Mouse (Mus musculus): ENCODE results near the gene Fkbpl. TPM values are rescaled to one million over a fixed set of nuclear protein-coding genes. Genes with fewer than 3 reads are reported as not detected.

Gene Fkbpl
- polyA plus RNA-seq, 1 experiment from 2014 or later: 12.6 TPM

DNA sequence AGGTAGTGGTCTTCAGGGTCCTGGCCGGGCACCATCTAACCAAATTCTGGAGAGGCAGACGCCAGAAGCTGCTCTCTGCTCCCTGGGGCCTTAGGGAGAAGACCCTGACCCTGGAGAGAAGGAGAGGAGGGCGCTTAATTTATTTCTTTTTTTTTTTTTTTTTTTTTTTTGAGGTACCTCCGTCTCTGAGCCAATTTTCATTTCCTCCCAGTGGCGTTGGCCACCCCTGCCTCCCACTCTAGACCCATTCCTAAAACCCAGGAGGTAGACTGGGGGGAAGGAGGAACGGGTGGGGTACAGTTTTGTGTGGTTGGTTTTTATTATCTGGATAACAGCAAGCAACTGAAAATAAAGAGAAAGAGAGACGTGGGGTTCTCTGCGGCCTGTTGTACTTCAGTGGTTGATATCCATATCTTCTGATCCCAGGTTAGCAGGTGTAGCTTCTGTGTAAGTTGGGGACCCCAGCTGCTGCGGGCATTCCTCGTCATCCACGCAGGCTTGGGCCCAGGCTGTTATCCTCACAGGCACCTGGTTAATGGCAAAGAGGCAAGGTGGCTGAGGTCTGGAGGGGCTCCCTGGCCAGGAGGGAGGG is 31.4 kb upstream of the Fkbpl start:
- DNase-seq (ENCODE audit: low spot score): no peak
- H3K36me3 ChIP-seq: peaks cover 74% of the 10 kb centered on the region
- no peak overlapping the region for H3K4me3 ChIP-seq
- no peaks in the 10 kb centered on the region for H3K27me3 ChIP-seq (ENCODE audit: insufficient read depth, poor library complexity, severe bottlenecking)
- no peaks in the 10 kb centered on the region for H3K9me3 ChIP-seq
- no peak overlapping the region for H3K27ac ChIP-seq
- peaks cover 17% of the 10 kb centered on the region for H3K4me1 ChIP-seq
- WGBS: 87% methylated on average over 11 of the region's 11 CpGs

DNA sequence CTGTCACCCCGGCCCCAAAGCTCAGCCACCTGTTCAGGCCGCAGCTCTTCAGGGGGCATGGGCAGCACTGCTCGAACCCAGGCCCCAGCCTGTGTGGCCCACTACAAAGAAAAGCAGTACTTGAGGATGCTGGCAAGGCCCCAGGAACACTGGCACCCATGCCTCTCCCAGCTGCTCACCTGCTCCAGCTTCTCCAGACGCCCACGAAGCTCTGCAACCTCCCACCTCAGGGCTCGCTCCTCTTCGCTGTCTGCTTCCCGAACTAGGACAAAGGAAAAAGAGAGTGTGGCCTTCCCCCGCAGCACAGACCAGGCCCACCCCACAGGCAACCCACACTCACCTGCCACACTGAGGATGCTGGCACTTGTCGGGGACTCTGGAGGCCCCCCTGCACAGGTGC is 30.7 kb upstream of the Fkbpl start:
- no peaks in the 10 kb centered on the region for H3K27me3 ChIP-seq (ENCODE audit: insufficient read depth, poor library complexity, severe bottlenecking)
- peaks cover 10% of the 10 kb centered on the region for H3K4me1 ChIP-seq
- no peak overlapping the region for H3K27ac ChIP-seq
- no peak for DNase-seq (ENCODE audit: low spot score)
- WGBS: 85% methylated on average over 10 of the region's 10 CpGs
- no peaks in the 10 kb centered on the region for H3K9me3 ChIP-seq
- peaks cover 76% of the 10 kb centered on the region for H3K36me3 ChIP-seq
- no peak overlapping the region for H3K4me3 ChIP-seq

DNA sequence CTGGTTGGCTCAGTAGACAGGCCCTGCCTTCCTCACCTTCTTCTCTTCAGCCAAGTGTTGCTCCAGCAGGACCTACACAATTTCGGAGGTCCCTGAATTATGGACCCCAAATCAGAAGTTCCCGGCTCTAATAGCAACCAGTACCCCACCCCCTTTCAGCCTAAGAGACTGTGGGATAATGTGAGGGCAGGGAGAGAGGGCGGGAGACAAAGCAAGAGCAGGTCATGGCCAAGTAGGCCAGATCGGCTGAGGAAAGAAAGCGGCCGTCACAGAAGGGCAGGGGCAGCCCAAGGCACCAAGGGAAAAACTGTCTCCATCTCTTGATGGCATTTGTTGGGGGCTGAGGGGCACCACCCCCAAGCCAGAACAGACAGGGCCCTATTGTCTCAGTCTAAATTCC is 28.7 kb upstream of the Fkbpl start, which contains the start of gene Egfl8:
Gene Egfl8, minus strand, starts transcription at position 101 of the 400 bp plus-strand sequence.
- no peak within 1 kb of the TSS for H3K4me3 ChIP-seq
- H3K27ac ChIP-seq: no peak within 1 kb of the TSS
- H3K27me3 ChIP-seq (ENCODE audit: insufficient read depth, poor library complexity, severe bottlenecking): no peaks in the 10 kb centered on the region
- WGBS: 76% methylated on average over 6 of the region's 6 CpGs
- peaks cover 9% of the 10 kb centered on the region; the same call in 1 of the 2 replicates for H3K4me1 ChIP-seq
- no peak for DNase-seq (ENCODE audit: low spot score)
- H3K9me3 ChIP-seq: no peaks in the 10 kb centered on the region
- peaks cover 76% of the 10 kb centered on the region for H3K36me3 ChIP-seq

DNA sequence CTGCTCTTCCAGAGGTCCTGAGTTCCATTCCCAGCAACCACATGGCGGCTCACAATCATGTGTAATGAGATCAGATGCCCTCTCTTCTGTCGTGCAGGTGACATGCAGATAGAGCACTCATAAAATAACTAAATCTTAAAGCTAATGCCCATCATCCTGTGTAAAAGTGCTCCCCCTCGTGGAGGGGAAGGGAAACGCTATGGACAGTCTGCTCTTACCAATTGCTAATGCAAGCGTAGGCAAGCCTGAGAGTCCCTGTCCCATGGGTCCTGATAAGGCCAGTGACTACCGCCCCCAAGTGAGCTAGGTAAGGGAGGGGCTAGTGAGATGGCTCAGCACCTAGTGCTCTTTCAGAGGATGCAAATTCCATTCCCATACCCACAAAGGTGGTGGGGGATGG is 25.6 kb upstream of the Fkbpl start:
- Histone ChIP-seq H3K9me3 (no peaks in the 10 kb centered on the region), H3K27ac (no peak overlapping the region), H3K4me3 (no peak overlapping the region), H3K4me1 (peaks cover 9% of the 10 kb centered on the region; the same call in 1 of the 2 replicates), H3K36me3 (peaks cover 72% of the 10 kb centered on the region), H3K27me3 (ENCODE audit: insufficient read depth, poor library complexity, severe bottlenecking) (no peaks in the 10 kb centered on the region)
- no peak for DNase-seq (ENCODE audit: low spot score)
- WGBS: 14% methylated on average over 6 of the region's 6 CpGs

DNA sequence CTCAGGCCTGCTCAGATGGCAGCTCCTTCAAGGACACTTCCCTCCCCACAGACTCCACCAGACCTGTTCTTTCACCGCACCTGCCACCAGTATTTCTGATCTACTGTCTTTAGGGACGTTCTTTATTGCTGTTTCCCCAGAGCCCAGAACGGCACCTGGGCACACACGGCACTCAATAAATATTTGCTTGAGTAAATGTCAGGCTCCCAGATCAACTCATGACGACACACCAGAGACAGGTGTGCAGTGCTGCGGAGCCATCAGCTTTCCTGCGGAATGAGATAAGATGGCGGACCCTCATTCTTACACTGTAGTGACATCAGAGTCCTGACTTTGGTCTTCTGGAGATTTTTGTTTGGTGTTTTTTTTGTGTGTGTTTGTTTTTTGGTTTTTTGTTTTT is 23.6 kb upstream of the Fkbpl start:
- 90% methylated on average over 8 of the region's 8 CpGs for WGBS
- no peak for DNase-seq (ENCODE audit: low spot score)
- no peak overlapping the region for H3K27ac ChIP-seq
- peaks cover 12% of the 10 kb centered on the region for H3K4me1 ChIP-seq
- H3K9me3 ChIP-seq: no peaks in the 10 kb centered on the region
- no peak overlapping the region for H3K4me3 ChIP-seq
- H3K27me3 ChIP-seq (ENCODE audit: insufficient read depth, poor library complexity, severe bottlenecking): no peaks in the 10 kb centered on the region
- H3K36me3 ChIP-seq: peaks cover 60% of the 10 kb centered on the region

DNA sequence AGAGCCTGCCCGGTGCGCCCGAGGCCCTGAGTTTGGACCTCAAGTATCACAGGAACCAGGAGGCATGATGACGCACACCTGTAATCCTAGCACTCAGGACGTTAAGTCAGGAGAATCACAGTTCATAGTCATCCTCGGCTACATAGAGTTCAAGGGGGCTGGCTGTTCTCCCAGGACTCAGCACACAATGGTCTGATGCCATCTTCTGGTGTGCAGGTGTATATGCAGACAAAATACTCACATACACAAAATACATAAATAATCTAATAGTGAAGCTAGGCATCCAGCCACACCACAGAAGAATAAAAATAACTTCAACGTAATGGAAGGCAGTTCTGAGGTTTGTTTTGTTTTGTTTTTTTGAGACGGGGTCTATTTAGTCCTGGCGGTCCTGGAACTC is 21.4 kb upstream of the Fkbpl start:
- no peak overlapping the region for H3K27ac ChIP-seq
- WGBS: 85% methylated on average over 9 of the region's 9 CpGs
- 0 out of 2 replicates have a peak, but pooled peaks cover 2% of the 10 kb centered on the region for H3K27me3 ChIP-seq (ENCODE audit: insufficient read depth, poor library complexity, severe bottlenecking)
- peaks cover 46% of the 10 kb centered on the region for H3K36me3 ChIP-seq
- H3K9me3 ChIP-seq: no peaks in the 10 kb centered on the region
- no peak overlapping the region for H3K4me3 ChIP-seq
- no peak for DNase-seq (ENCODE audit: low spot score)
- H3K4me1 ChIP-seq: peaks cover 18% of the 10 kb centered on the region

DNA sequence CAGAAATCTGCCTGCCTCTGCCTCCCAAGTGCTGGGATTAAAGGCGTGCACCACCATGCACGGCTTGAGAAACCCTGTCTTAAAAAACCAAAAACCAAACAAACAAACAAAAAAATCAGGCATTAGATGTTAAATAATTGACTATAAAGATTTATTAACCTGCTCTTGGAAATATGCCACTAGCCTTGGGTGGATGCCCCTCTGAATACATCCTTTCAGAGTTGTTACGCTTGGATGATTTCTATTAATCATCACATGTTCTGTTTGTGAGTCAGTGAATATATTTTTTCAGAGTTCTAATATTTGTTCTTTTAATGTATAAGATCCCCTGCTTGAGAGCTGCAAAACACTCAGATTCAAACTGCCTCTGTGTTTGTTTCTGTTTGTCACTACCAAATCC is 19.6 kb upstream of the Fkbpl start:
- H3K36me3 ChIP-seq: peaks cover 40% of the 10 kb centered on the region
- 93% methylated on average over 3 of the region's 3 CpGs for WGBS
- H3K27ac ChIP-seq: no peak overlapping the region

DNA sequence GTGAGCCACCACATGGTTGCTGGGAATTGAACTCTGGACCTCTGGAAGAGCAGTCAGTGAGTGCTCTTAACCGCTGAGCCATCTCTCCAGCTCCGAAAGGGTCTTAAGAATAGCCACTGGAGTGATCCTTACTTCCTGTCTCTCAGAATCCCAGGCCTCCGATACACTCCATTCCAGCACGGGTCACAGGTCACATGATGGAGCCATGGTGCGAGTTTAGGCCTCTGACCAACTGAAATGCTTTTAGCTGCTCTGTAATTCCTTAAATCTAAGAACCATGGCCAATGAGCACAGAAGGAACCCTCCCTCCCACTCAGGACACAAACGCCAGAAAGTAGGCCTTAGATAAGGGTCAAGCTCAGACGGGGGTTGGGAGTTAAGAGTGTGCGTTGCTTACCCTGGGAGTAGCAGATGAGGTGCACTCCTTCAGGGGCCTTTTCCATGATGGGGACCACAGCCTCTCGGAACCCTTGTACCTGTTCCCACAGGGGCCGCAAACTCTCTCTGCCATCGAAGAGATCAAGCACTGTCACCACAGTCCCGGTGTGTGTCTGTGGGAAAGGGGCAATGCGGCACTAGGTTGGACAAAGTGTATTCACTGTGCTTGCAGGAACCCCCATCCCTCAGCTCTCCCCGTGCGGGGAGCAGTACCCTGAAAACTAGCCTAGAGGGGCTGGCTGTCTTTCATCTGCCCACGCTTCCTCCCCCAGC is 18.3 kb upstream of the Fkbpl start:
- peaks cover 42% of the 10 kb centered on the region for H3K4me1 ChIP-seq
- WGBS: 48% methylated on average over 16 of the region's 16 CpGs
- peaks cover 32% of the 10 kb centered on the region for H3K36me3 ChIP-seq
- no peak for DNase-seq (ENCODE audit: low spot score)
- H3K4me3 ChIP-seq: peak overlapping the region; percentile 70
- no peaks in the 10 kb centered on the region for H3K9me3 ChIP-seq
- peak overlapping the region; percentile 93 for H3K27ac ChIP-seq
- H3K27me3 ChIP-seq (ENCODE audit: insufficient read depth, poor library complexity, severe bottlenecking): peaks cover 32% of the 10 kb centered on the region

More for the DNA sequence above, 19.6 kb upstream of the Fkbpl start:
- Histone ChIP-seq H3K4me3 (no peak overlapping the region), H3K9me3 (no peaks in the 10 kb centered on the region), H3K27me3 (ENCODE audit: insufficient read depth, poor library complexity, severe bottlenecking) (peaks cover 20% of the 10 kb centered on the region), H3K4me1 (peaks cover 31% of the 10 kb centered on the region)
- DNase-seq (ENCODE audit: low spot score): no peak

DNA sequence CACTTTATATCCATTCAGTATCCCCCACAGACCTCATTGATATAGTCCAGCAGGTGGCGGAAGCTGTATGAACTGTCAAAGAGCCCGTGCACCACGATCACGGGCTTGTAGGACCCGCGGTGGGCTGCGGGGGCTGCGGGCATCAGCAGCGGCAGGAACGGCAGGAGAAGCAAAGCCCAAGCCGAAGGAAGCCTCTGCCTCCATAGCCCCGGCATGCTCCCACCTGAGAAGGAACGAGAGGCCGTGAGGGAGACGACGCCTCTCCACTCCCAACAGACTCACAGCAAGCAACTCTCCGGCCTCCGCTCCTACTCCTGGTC is 17.8 kb upstream of the Fkbpl start:
- under 1% methylated on average over 18 of the region's 18 CpGs for WGBS
- H3K4me1 ChIP-seq: peaks cover 48% of the 10 kb centered on the region
- H3K27me3 ChIP-seq (ENCODE audit: insufficient read depth, poor library complexity, severe bottlenecking): peaks cover 37% of the 10 kb centered on the region
- H3K9me3 ChIP-seq: no peaks in the 10 kb centered on the region
- peaks cover 29% of the 10 kb centered on the region for H3K36me3 ChIP-seq
- peak overlapping the region; percentile 93 for H3K27ac ChIP-seq
- H3K4me3 ChIP-seq: peak overlapping the region; percentile 70
- DNase-seq (ENCODE audit: low spot score): no peak

DNA sequence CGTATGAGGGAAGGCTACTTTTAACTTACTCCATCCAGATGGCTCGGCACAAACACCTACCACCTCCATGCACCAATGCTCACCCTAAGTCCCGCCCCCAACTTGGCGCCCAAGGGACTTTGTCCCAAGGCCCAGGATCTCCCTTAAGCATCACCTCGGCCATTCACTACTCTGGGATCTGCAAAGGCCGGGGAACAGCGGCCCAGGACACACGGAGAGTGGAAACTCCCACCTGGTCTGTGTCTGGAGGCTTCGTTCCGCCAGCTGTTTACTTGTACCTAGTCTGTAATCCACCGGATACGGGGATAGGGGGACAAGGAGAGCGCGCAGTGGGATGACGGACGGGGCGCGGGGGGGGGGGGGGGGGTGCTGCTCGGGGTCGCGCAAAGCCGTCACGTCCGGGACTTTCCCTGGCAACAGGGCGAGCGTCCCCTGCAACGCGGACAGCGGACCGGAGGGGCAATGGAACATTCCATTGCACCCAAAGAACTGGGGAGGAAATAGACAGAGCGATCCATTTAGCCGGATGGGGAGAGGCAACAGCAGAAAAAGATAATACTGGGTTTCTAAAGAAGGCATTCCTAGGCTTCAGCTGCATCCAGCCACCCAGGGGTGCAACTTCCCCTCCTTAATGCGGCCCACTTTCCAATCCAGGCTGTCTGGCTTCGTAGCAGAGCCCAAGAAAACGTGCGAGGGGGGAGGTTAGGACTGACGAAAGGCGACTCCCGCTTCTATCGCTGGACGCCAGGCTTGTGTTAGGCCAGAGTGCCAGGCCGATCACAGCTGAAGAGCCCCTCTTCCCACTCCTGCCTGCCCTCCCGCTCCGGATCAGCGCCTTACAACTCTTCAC is 17.2 kb upstream of the Fkbpl start:
- peaks cover 24% of the 10 kb centered on the region for H3K36me3 ChIP-seq
- H3K4me3 ChIP-seq: peak overlapping the region; percentile 70
- WGBS: 0% methylated on average over 45 of the region's 45 CpGs
- peaks cover 53% of the 10 kb centered on the region for H3K4me1 ChIP-seq
- H3K27me3 ChIP-seq (ENCODE audit: insufficient read depth, poor library complexity, severe bottlenecking): peaks cover 43% of the 10 kb centered on the region
- H3K27ac ChIP-seq: peak overlapping the region; percentile 93
- H3K9me3 ChIP-seq: no peaks in the 10 kb centered on the region
- peak; percentile 96 for DNase-seq (ENCODE audit: low spot score)

DNA sequence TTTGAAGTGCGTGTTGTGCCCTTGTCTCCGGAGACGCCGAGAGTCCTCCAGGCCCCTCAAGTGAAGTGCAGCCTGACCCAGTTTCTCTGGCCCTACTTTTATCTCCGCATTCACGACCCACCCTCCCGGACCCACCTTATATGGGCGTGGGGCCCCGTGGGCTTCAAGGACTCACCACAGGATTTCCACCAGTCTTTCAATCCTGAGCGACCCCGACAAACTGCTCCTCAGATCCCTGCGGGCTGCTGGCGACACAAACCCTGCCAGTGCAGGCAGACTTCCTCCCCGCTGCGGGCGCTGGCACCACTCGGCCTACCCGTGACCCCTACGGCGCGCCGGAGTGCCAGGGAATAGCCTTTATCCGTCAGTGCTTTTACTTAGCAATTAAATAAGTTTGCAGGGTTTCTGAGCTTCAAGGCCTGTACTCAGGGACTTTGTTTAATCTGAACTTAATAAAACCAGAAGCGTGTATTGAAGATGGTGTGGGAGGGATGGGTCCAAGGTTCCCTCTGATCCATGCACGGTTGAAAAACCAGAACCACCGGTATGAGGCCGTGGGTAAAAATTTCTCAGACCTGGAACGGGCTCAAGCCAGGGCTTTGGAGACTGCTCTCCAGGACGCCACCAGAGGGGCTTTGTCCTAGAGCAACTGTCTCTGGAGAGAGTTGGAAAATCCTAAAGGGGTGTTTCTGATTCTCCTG is 16.5 kb upstream of the Fkbpl start, which contains the start of gene Ppt2:
Gene Ppt2, minus strand, starts transcription at position 568 of the 701 bp plus-strand sequence.
- peak within 1 kb of the TSS; percentile 93 for H3K27ac ChIP-seq
- no peaks in the 10 kb centered on the region for H3K9me3 ChIP-seq
- peak within 1 kb of the TSS; percentile 70 for H3K4me3 ChIP-seq
- peaks cover 16% of the 10 kb centered on the region; the same call in 1 of the 2 replicates for H3K36me3 ChIP-seq
- H3K27me3 ChIP-seq (ENCODE audit: insufficient read depth, poor library complexity, severe bottlenecking): peaks cover 51% of the 10 kb centered on the region
- WGBS: 4% methylated on average over 29 of the region's 29 CpGs
- H3K4me1 ChIP-seq: peaks cover 55% of the 10 kb centered on the region
- DNase-seq (ENCODE audit: low spot score): peak; percentile 91

DNA sequence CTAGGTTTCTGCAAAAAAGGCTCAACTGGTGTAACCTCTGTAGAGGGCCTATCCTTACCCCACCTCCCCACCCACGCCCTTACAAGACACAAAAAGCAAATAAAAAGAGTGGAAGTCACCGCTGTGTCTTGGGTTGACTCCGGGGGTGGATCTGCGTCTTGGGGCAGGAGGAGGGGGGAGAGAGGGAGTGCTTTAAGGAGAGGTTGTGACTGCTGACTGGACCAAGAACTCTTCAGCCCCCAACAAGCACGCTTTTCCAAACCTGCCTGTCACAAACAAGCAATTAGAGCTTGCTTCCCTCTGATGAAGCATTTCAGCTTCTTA is 16.0 kb upstream of the Fkbpl start:
- H3K36me3 ChIP-seq: peaks cover 11% of the 10 kb centered on the region; the same call in 1 of the 2 replicates
- 29% methylated on average over 5 of the region's 5 CpGs for WGBS
- peak overlapping the region; percentile 70 for H3K4me3 ChIP-seq
- H3K27me3 ChIP-seq (ENCODE audit: insufficient read depth, poor library complexity, severe bottlenecking): peaks cover 56% of the 10 kb centered on the region
- peak overlapping the region; percentile 93 for H3K27ac ChIP-seq
- peaks cover 55% of the 10 kb centered on the region for H3K4me1 ChIP-seq
- DNase-seq (ENCODE audit: low spot score): no peak
- no peaks in the 10 kb centered on the region for H3K9me3 ChIP-seq
